In the genomic region with DNA sequence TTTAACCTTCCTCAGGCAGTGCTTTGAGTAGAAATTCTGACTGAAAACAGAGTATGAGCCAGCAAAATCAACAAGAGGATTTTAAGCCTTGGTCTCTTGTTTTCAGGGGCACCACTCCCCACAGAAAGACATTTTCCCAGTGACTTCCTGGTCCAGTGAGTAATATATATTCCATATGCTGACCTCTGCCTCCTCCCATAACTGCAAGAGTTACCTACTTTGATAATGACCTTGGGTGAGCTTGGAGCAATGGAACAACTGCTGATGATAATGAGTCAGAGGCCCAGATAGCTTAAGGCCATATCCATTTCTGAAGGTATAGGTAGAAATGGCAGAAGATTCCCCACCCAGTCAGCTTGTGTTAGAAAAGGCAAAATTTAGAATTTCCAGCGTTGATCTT, we compare ENCODE assay signal across 22 mouse cellular contexts. TPM values are rescaled to one million over a fixed set of nuclear protein-coding genes. Genes with fewer than 3 reads are reported as not detected.
DNase-seq lines count a peak whose midpoint lies in the region; ATAC-seq and TF ChIP-seq lines count a peak whose summit lies in the region.
"Had no signal": no experiment of that assay in that cellular context is flagged by ENCODE, and none has a peak within 500 bp of the region (broad histone marks: within the 10 kb centered on the region; RNA-seq: fewer than 3 reads in every experiment).

No protein-coding gene starts in this region.

- H3K9ac ChIP-seq in intestine, embryonic 15.5 days: no peak overlapping the region
- no peak overlapping the region for H3K9ac ChIP-seq in intestine, embryonic 16.5 days (ENCODE audit: low read depth, low read length)
- no peak overlapping the region for H3K9ac ChIP-seq in stomach, embryonic 16.5 days (ENCODE audit: low read length)
- H3K9ac ChIP-seq: embryonic facial prominence, embryonic 12.5 days; forebrain, embryonic 13.5 days; forebrain, embryonic 15.5 days had no signal

- no peaks in the 10 kb centered on the region for H3K36me3 ChIP-seq in intestine, embryonic 15.5 days
- no peaks in the 10 kb centered on the region for H3K36me3 ChIP-seq in intestine, embryonic 16.5 days (ENCODE audit: control insufficient read depth, insufficient read depth, low read length)
- H3K36me3 ChIP-seq in small intestine, adult 2 months (ENCODE audit: control insufficient read depth, insufficient read depth, low read length): peaks cover 4% of the 10 kb centered on the region
- H3K36me3 ChIP-seq in stomach, embryonic 16.5 days (ENCODE audit: control insufficient read depth, insufficient read depth, low read length): no peaks in the 10 kb centered on the region
- H3K36me3 ChIP-seq: embryonic facial prominence, embryonic 10.5 days; embryonic facial prominence, embryonic 12.5 days; forebrain, embryonic 15.5 days had no signal

- TF ChIP-seq CTCF in small intestine, adult 2 months (IDR thresholded peaks at IDR 0.05; ENCODE audit: extremely low read depth, insufficient read length, insufficient replicate concordance, low read depth, low read length): no peak

- no peak overlapping the region for H3K4me3 ChIP-seq in intestine, embryonic 15.5 days (replicated peaks)
- no peak overlapping the region for H3K4me3 ChIP-seq in intestine, embryonic 16.5 days (ENCODE audit: low read length)
- no peak overlapping the region for H3K4me3 ChIP-seq in small intestine, adult 2 months (ENCODE audit: low read depth, low read length)
- no peak overlapping the region for H3K4me3 ChIP-seq in stomach, embryonic 16.5 days (replicated peaks; ENCODE audit: low read length)
- H3K4me3 ChIP-seq: embryonic facial prominence, embryonic 10.5 days; embryonic facial prominence, embryonic 12.5 days; forebrain, embryonic 13.5 days; forebrain, embryonic 15.5 days had no signal

- peak overlapping the region; percentile 19 for H3K27ac ChIP-seq in intestine, embryonic 15.5 days
- H3K27ac ChIP-seq in intestine, embryonic 16.5 days (ENCODE audit: low read length): peak overlapping the region; percentile 86
- H3K27ac ChIP-seq in small intestine, adult 2 months (ENCODE audit: insufficient read depth, low read depth, low read length): peak overlapping the region; percentile 88
- peak overlapping the region; percentile 78 for H3K27ac ChIP-seq in stomach, embryonic 16.5 days (ENCODE audit: low read length)
- H3K27ac ChIP-seq: embryonic facial prominence, embryonic 10.5 days; embryonic facial prominence, embryonic 12.5 days; forebrain, embryonic 13.5 days; forebrain, embryonic 15.5 days had no signal

- peak; percentile 82 for ATAC-seq in intestine, embryonic 15.5 days
- peak; percentile 80 for ATAC-seq in intestine, embryonic 16.5 days
- no peak for ATAC-seq in stomach, embryonic 16.5 days (ENCODE audit: insufficient read depth, low FRiP score)
- ATAC-seq: activated CD4-positive, CD25-positive, alpha-beta regulatory T cell, adult 4 months; forebrain, embryonic 13.5 days; forebrain, embryonic 15.5 days; Patski had no signal

- no peaks in the 10 kb centered on the region for H3K27me3 ChIP-seq in intestine, embryonic 15.5 days (replicated peaks)
- H3K27me3 ChIP-seq in intestine, embryonic 16.5 days (replicated peaks; ENCODE audit: control insufficient read depth, insufficient read depth, low read length): no peaks in the 10 kb centered on the region
- no peaks in the 10 kb centered on the region for H3K27me3 ChIP-seq in small intestine, adult 2 months (ENCODE audit: control insufficient read depth, insufficient read depth, low read length)
- no peaks in the 10 kb centered on the region for H3K27me3 ChIP-seq in stomach, embryonic 16.5 days (ENCODE audit: control insufficient read depth, insufficient read depth, low read length)
- H3K27me3 ChIP-seq: embryonic facial prominence, embryonic 12.5 days; forebrain, embryonic 15.5 days; Patski had no signal

- 89% methylated on average over 1 of the region's 1 CpGs for WGBS in intestine, embryonic 15.5 days
- WGBS in intestine, embryonic 16.5 days: 81% methylated on average over 1 of the region's 1 CpGs
- WGBS in small intestine, adult 2 months: 77% methylated on average over 1 of the region's 1 CpGs
- WGBS in stomach, embryonic 16.5 days: 86% methylated on average over 1 of the region's 1 CpGs

- no peak for DNase-seq in MN1 (ENCODE audit: low spot score)
- no peak for DNase-seq in urinary bladder, postnatal 4 days (ENCODE audit: low spot score in 2 of 2)
- DNase-seq in layer of hippocampus, postnatal 14 days (ENCODE audit: low spot score in 2 of 2): no peak
- DNase-seq in right cerebral cortex, postnatal 10 days (ENCODE audit: low spot score in 2 of 2): no peak
- DNase-seq: adrenal gland, adult 8-10 months; adrenal gland, postnatal 14 days; adrenal gland, postnatal 36 days; cerebellum, adult 11-12 months; cerebellum, adult 2 months; cerebellum, adult 9-10 months; cerebellum, postnatal 10 days; cerebellum, postnatal 25 days had no signal

- no peaks in the 10 kb centered on the region for H3K9me3 ChIP-seq in intestine, embryonic 15.5 days
- no peaks in the 10 kb centered on the region for H3K9me3 ChIP-seq in intestine, embryonic 16.5 days (ENCODE audit: control insufficient read depth, low read length)
- no peaks in the 10 kb centered on the region for H3K9me3 ChIP-seq in stomach, embryonic 16.5 days (replicated peaks; ENCODE audit: control insufficient read depth, low read length)
- H3K9me3 ChIP-seq: embryonic facial prominence, embryonic 10.5 days; embryonic facial prominence, embryonic 12.5 days; forebrain, embryonic 13.5 days; forebrain, embryonic 15.5 days had no signal

- no peak overlapping the region for H3K4me2 ChIP-seq in intestine, embryonic 15.5 days (replicated peaks)
- H3K4me2 ChIP-seq in intestine, embryonic 16.5 days (ENCODE audit: low read depth, low read length): no peak overlapping the region
- H3K4me2 ChIP-seq in stomach, embryonic 16.5 days (ENCODE audit: low read depth, low read length): no peak overlapping the region
- H3K4me2 ChIP-seq: embryonic facial prominence, embryonic 12.5 days; forebrain, embryonic 13.5 days; forebrain, embryonic 15.5 days had no signal

- H3K4me1 ChIP-seq in intestine, embryonic 15.5 days (replicated peaks): 0 out of 2 replicates have a peak, but pooled peaks cover 7% of the 10 kb centered on the region
- H3K4me1 ChIP-seq in intestine, embryonic 16.5 days (ENCODE audit: control insufficient read depth, insufficient read depth, low read length): peaks cover 13% of the 10 kb centered on the region
- peaks cover 12% of the 10 kb centered on the region; the same call in 1 of the 2 replicates for H3K4me1 ChIP-seq in small intestine, adult 2 months (ENCODE audit: control insufficient read depth, insufficient read depth, insufficient read length, low read length)
- H3K4me1 ChIP-seq in stomach, embryonic 16.5 days (ENCODE audit: control insufficient read depth, insufficient read depth, low read length): peaks cover 16% of the 10 kb centered on the region
- H3K4me1 ChIP-seq: forebrain, embryonic 13.5 days; forebrain, embryonic 15.5 days had no signal

- no peak for TF ChIP-seq POLR2A in small intestine, adult 2 months (IDR thresholded peaks at IDR 0.05; ENCODE audit: low read depth, low read length)

RNA-seq across cellular contexts. Expression of gene Sgpp2, which starts 43.1 kb away (rescaled TPM):
- 35.9 and 37.9 TPM in 2 replicates for polyA plus RNA-seq in intestine, embryonic 15.5 days (2015; fragmentation: Nextera tagmentation; extraction: Ambion mirVana)
- polyA plus RNA-seq in intestine, embryonic 16.5 days (2015; fragmentation: Nextera tagmentation; extraction: Ambion mirVana): 46.4 and 48.0 TPM in 2 replicates
- polyA plus RNA-seq in small intestine, adult 2 months (2012; rRNA removed): 23.7 and 24.8 TPM in 2 replicates
- 22.7 and 25.5 TPM in 2 replicates for polyA plus RNA-seq in stomach, embryonic 16.5 days (2015; fragmentation: Nextera tagmentation; extraction: Ambion mirVana)
- total RNA-seq in layer of hippocampus, postnatal 14 days (2021): 1 to 10 TPM; 2.1 to 4.1 TPM

Comparison
In these comparisons a context has a peak if more than half of its experiments do, and no peak if none do; other contexts are left out.
1. H3K27ac ChIP-seq: peak in every context shown above with its lines; median percentile 88 in small intestine, adult 2 months; 86 in intestine, embryonic 16.5 days; 78 in stomach, embryonic 16.5 days; 19 in intestine, embryonic 15.5 days.